Mouse (Mus musculus): Measurements from ENCODE around the gene Cfap74.

Cfap74 gene

GRCm38 (mm10) chr4:155505067-155505466, 96.1 kb downstream of the Cfap74 start:
- DNase-seq, result no peak

GRCm38 (mm10) chr4:155505671-155506295, 96.8 kb downstream of the Cfap74 start:
- no peak for DNase-seq

- no peak for DNase-seq
These were observed 99.6 kb downstream of the Cfap74 start for GRCm38 (mm10) chr4:155508614-155509013.

GRCm38 (mm10) chr4:155510981-155511380, 102.0 kb downstream of the Cfap74 start:
- no peak for DNase-seq

- DNase-seq, result no peak
These were observed 105.8 kb downstream of the Cfap74 start for GRCm38 (mm10) chr4:155514810-155515209.

Data from kidney, postnatal 14 days (tissue).